Mouse (Mus musculus): Measurements from ENCODE around the gene Hcn3. TPM values are rescaled to one million over a fixed set of nuclear protein-coding genes. Genes with fewer than 3 reads are reported as not detected.

Hcn3 gene
- total and polyA plus RNA-seq, 3 experiments = 0.27 to 0.85 (median 0.53) TPM

DNA sequence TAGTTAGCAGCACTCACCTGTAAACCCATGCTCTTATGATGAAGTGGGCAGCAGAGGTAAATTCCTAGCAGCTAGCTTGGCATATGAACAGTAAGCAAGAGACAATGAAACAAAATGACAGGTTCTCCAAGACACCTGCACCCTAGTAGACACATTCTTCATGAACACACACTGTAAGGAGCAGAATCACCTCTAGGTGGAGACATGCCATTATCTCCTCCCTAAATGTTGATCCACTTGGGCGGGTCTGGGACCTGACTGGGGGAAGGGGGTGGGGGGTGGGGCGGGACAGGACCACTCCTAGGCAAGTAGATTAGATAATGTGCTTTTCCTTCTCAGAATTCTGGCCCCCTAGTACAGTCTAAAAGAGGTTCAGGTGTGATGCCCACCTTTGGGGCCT lies 44.5 kb downstream of the Hcn3 start:
- TF ChIP-seq TAL1 (conservative IDR thresholded peaks at IDR 0.05; ENCODE audit: low read depth, low read length) = no peak
- TF ChIP-seq GATA1 (IDR thresholded peaks at IDR 0.05; ENCODE audit: borderline replicate concordance, low read length) = no peak
- no peak for TF ChIP-seq GATA2 (IDR thresholded peaks at IDR 0.05; ENCODE audit: borderline replicate concordance, low read depth, low read length)
- peak; percentile 22; the same call in 1 of the 2 replicates for TF ChIP-seq CTCF (IDR thresholded peaks at IDR 0.05; ENCODE audit: low read depth, low read length)
- no peak for ATAC-seq (ENCODE audit: extremely low read depth, insufficient number of reproducible peaks, low FRiP score, poor library complexity, severe bottlenecking)
- peaks cover 27% of the 10 kb centered on the region for H3K4me1 ChIP-seq (ENCODE audit: insufficient read depth, low read depth, low read length)
- no peak for DNase-seq (ENCODE audit: low spot score)
- H3K36me3 ChIP-seq (replicated peaks) = no peaks in the 10 kb centered on the region
- H3K9me3 ChIP-seq (replicated peaks) = no peaks in the 10 kb centered on the region
- no peaks in the 10 kb centered on the region for H3K27me3 ChIP-seq (ENCODE audit: insufficient read depth, low read length)
- H3K4me3 ChIP-seq (ENCODE audit: low read depth, low read length) = no peak overlapping the region

DNA sequence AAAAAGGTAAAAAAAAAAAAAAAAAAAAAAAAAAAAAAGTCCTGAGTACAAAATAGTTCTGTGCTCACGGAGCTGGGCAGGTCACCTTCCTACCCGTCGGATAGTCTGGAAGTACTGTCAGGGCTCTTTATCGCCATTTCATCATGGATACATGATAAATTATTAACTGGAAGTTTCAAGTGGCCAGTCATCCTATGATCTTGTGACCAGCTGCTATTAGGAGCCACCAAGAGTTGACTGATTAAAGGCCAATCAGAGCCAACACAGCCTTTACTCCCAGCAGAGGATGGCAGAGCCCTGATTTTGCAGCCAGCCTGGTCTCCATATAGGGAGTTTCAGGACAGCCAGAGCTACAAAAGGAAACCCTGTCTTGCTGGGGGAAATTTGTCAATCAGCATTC lies 46.9 kb downstream of the Hcn3 start:
- DNase-seq (ENCODE audit: low spot score) (no peak), ATAC-seq (ENCODE audit: extremely low read depth, insufficient number of reproducible peaks, low FRiP score, poor library complexity, severe bottlenecking) (no peak)

DNA sequence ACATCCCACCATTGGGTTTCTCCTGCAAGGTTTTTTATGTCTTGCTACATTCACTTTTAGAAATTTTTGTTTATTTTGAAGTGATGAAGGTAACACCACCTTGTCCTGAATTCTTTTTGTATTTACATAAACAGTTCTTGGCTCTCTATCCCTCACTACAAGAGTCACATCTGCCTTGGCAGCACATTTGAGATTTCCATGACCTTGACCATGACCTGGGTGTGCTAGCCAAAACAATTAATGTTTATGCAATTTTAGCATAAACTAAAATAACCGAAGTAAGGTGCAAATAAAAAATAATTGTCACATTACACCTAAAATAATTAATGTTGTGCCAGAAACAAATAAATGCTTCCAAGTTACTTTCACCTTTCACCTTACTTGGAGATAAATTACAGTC lies 51.9 kb downstream of the Hcn3 start:
- Histone ChIP-seq H3K4me1 (ENCODE audit: insufficient read depth, low read depth, low read length) (peaks cover 26% of the 10 kb centered on the region), H3K27me3 (ENCODE audit: insufficient read depth, low read length) (no peaks in the 10 kb centered on the region), H3K4me3 (ENCODE audit: low read depth, low read length) (no peak overlapping the region), H3K9me3 (replicated peaks) (no peaks in the 10 kb centered on the region), H3K36me3 (replicated peaks) (no peaks in the 10 kb centered on the region)
- DNase-seq (ENCODE audit: low spot score) = no peak
- TF ChIP-seq TAL1 (conservative IDR thresholded peaks at IDR 0.05; ENCODE audit: low read depth, low read length) (no peak), CTCF (IDR thresholded peaks at IDR 0.05; ENCODE audit: low read depth, low read length) (no peak), GATA2 (IDR thresholded peaks at IDR 0.05; ENCODE audit: borderline replicate concordance, low read depth, low read length) (no peak), POLR2AphosphoS5 (IDR thresholded peaks at IDR 0.05; ENCODE audit: insufficient replicate concordance, low read depth, low read length) (no peak), GATA1 (IDR thresholded peaks at IDR 0.05; ENCODE audit: borderline replicate concordance, low read length) (no peak)
- ATAC-seq (ENCODE audit: extremely low read depth, insufficient number of reproducible peaks, low FRiP score, poor library complexity, severe bottlenecking) = no peak

More for the DNA sequence above, 46.9 kb downstream of the Hcn3 start:
- TF ChIP-seq TAL1 (conservative IDR thresholded peaks at IDR 0.05; ENCODE audit: low read depth, low read length) (no peak), POLR2AphosphoS5 (IDR thresholded peaks at IDR 0.05; ENCODE audit: insufficient replicate concordance, low read depth, low read length) (no peak), GATA2 (IDR thresholded peaks at IDR 0.05; ENCODE audit: borderline replicate concordance, low read depth, low read length) (no peak), CTCF (IDR thresholded peaks at IDR 0.05; ENCODE audit: low read depth, low read length) (no peak), GATA1 (IDR thresholded peaks at IDR 0.05; ENCODE audit: borderline replicate concordance, low read length) (no peak)
- no peaks in the 10 kb centered on the region for H3K36me3 ChIP-seq (replicated peaks)
- H3K27me3 ChIP-seq (ENCODE audit: insufficient read depth, low read length) = no peaks in the 10 kb centered on the region
- no peaks in the 10 kb centered on the region for H3K9me3 ChIP-seq (replicated peaks)
- no peak overlapping the region for H3K4me3 ChIP-seq (ENCODE audit: low read depth, low read length)
- H3K4me1 ChIP-seq (ENCODE audit: insufficient read depth, low read depth, low read length) = peaks cover 27% of the 10 kb centered on the region

DNA sequence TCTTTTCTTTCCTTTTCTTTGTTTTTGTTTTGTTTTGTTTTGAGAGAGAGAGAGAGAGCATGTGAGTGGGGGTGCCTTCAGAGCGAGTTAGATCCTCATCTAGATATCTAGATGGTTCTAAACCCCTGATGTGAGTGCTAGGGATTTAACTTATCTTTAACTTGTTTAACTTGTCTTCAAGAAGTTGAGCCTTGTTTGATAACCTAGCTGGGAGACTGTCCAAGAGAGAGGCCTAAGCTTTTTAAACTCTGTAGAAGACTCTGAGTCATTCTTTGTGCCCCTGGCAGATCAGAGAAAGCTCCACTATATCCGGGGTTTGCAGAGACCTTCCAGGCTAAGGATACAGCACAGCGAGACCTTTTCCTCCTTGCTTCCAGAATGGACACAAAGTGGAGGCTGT lies 52.5 kb downstream of the Hcn3 start:
- H3K4me1 ChIP-seq (ENCODE audit: insufficient read depth, low read depth, low read length) = peaks cover 32% of the 10 kb centered on the region
- ATAC-seq (ENCODE audit: extremely low read depth, insufficient number of reproducible peaks, low FRiP score, poor library complexity, severe bottlenecking) = no peak

DNA sequence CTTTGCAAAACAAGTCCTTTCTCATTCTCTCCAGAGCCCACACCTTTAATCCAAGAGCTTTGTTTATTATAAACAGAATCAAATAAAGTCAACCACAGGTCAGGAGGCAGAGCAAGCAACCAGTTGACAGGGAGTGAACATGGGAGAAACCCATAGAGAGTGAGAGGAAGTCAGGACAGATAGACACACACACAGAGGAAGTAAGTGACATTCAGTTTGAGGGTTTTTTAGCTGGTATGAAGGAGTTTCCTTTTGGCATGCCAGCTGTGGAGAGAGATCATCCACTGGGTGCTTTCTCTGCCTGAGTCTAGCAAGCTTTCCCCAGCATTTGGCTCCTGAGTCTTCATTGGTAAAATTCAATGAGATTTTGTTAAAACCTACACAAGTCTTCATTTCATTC lies 53.1 kb downstream of the Hcn3 start:
- Histone ChIP-seq H3K36me3 (replicated peaks) (no peaks in the 10 kb centered on the region), H3K9me3 (replicated peaks) (no peaks in the 10 kb centered on the region), H3K4me1 (ENCODE audit: insufficient read depth, low read depth, low read length) (peaks cover 38% of the 10 kb centered on the region), H3K27me3 (ENCODE audit: insufficient read depth, low read length) (no peaks in the 10 kb centered on the region), H3K4me3 (ENCODE audit: low read depth, low read length) (no peak overlapping the region)
- TF ChIP-seq GATA1 (IDR thresholded peaks at IDR 0.05; ENCODE audit: borderline replicate concordance, low read length) = no peak
- no peak for TF ChIP-seq CTCF (IDR thresholded peaks at IDR 0.05; ENCODE audit: low read depth, low read length)
- TF ChIP-seq GATA2 (IDR thresholded peaks at IDR 0.05; ENCODE audit: borderline replicate concordance, low read depth, low read length) = no peak
- TF ChIP-seq TAL1 (conservative IDR thresholded peaks at IDR 0.05; ENCODE audit: low read depth, low read length) = no peak
- no peak for TF ChIP-seq POLR2AphosphoS5 (IDR thresholded peaks at IDR 0.05; ENCODE audit: insufficient replicate concordance, low read depth, low read length)
- ATAC-seq (ENCODE audit: extremely low read depth, insufficient number of reproducible peaks, low FRiP score, poor library complexity, severe bottlenecking) (no peak), DNase-seq (ENCODE audit: low spot score) (no peak)

More for the DNA sequence above, 52.5 kb downstream of the Hcn3 start:
- no peak overlapping the region for H3K4me3 ChIP-seq (ENCODE audit: low read depth, low read length)
- H3K9me3 ChIP-seq (replicated peaks) = no peaks in the 10 kb centered on the region
- TF ChIP-seq CTCF (IDR thresholded peaks at IDR 0.05; ENCODE audit: low read depth, low read length) (no peak), TAL1 (conservative IDR thresholded peaks at IDR 0.05; ENCODE audit: low read depth, low read length) (no peak), GATA1 (IDR thresholded peaks at IDR 0.05; ENCODE audit: borderline replicate concordance, low read length) (no peak), GATA2 (IDR thresholded peaks at IDR 0.05; ENCODE audit: borderline replicate concordance, low read depth, low read length) (no peak), POLR2AphosphoS5 (IDR thresholded peaks at IDR 0.05; ENCODE audit: insufficient replicate concordance, low read depth, low read length) (no peak)
- no peaks in the 10 kb centered on the region for H3K27me3 ChIP-seq (ENCODE audit: insufficient read depth, low read length)
- no peaks in the 10 kb centered on the region for H3K36me3 ChIP-seq (replicated peaks)
- DNase-seq (ENCODE audit: low spot score) = no peak

DNA sequence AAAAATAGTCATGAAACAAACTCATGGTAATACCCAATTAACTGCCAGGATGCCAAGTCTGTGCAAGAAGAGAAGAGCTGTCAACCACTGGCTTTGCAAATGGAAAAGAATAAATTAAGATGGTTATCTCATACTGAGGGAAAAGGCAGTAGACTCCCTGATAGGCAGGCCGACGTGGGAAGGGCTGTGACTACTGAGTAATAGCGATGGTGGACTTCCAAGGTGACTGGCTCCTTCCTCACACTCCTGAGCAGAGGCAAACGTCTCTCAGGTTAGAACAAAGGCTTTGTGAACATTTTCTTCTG lies 56.8 kb downstream of the Hcn3 start:
- no peak for DNase-seq (ENCODE audit: low spot score)
- Histone ChIP-seq H3K4me1 (ENCODE audit: insufficient read depth, low read depth, low read length) (peaks cover 60% of the 10 kb centered on the region), H3K9me3 (replicated peaks) (no peaks in the 10 kb centered on the region), H3K27me3 (ENCODE audit: insufficient read depth, low read length) (no peaks in the 10 kb centered on the region), H3K36me3 (replicated peaks) (peaks cover 28% of the 10 kb centered on the region), H3K4me3 (ENCODE audit: low read depth, low read length) (no peak overlapping the region)
- ATAC-seq (ENCODE audit: extremely low read depth, insufficient number of reproducible peaks, low FRiP score, poor library complexity, severe bottlenecking) = no peak
- TF ChIP-seq CTCF (IDR thresholded peaks at IDR 0.05; ENCODE audit: low read depth, low read length) (no peak), POLR2AphosphoS5 (IDR thresholded peaks at IDR 0.05; ENCODE audit: insufficient replicate concordance, low read depth, low read length) (no peak), GATA2 (IDR thresholded peaks at IDR 0.05; ENCODE audit: borderline replicate concordance, low read depth, low read length) (no peak), TAL1 (conservative IDR thresholded peaks at IDR 0.05; ENCODE audit: low read depth, low read length) (no peak), GATA1 (IDR thresholded peaks at IDR 0.05; ENCODE audit: borderline replicate concordance, low read length) (no peak)

Measured in G1E (cell line).